Mouse (Mus musculus): ENCODE data around the gene Tex13a.

The Tex13a gene
- long read RNA-seq, experiment 1: 0 reads
- long read RNA-seq, experiment 2: 0 reads

- intact Hi-C loops (cut with DNase I): no loop called here
These were observed at the start of gene Tex13a for GRCm38 (mm10) chrX:138209480-138209879. TSS of gene Tex13a (minus strand) at chrX:138209580.

DNA sequence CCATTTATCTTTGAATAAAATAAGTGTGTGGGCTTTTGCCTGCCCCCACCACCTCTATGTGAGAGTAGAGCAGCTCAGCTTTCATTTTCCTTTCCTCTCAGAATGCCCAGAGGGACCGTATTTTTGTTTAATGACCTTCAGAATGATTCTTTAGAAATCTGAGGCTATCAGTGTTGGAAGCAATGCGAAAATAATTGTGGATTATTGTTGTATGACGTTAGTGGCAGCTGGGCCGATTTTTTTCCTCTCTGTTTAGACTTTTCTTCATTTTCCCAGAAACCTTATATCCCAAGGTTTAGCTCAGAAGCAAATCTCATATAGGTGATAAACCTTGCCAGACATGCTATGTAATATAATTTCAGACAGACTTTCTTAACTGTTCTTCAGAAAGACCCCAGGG lies 25.2 kb upstream of the Tex13a start:
- intact Hi-C loops (cut with DNase I): no loop called here

GRCm38 (mm10) chrX:138170146-138170545 lies 39.2 kb downstream of the Tex13a start:
- intact Hi-C loops (cut with DNase I): loop anchor here (10.0 kb wide), 1 partner anchor 505 kb away; no protein-coding TSS in a partner anchor

Data from adrenal gland (tissue).